Mouse (Mus musculus): ENCODE measurements around the gene Tbc1d30. TPM values are rescaled to one million over a fixed set of nuclear protein-coding genes. Genes with fewer than 3 reads are reported as not detected.

The Tbc1d30 gene
- 3.5 and 4.5 TPM in 2 replicates for polyA plus RNA-seq (2015; fragmentation: Nextera tagmentation; extraction: Ambion mirVana)

DNA sequence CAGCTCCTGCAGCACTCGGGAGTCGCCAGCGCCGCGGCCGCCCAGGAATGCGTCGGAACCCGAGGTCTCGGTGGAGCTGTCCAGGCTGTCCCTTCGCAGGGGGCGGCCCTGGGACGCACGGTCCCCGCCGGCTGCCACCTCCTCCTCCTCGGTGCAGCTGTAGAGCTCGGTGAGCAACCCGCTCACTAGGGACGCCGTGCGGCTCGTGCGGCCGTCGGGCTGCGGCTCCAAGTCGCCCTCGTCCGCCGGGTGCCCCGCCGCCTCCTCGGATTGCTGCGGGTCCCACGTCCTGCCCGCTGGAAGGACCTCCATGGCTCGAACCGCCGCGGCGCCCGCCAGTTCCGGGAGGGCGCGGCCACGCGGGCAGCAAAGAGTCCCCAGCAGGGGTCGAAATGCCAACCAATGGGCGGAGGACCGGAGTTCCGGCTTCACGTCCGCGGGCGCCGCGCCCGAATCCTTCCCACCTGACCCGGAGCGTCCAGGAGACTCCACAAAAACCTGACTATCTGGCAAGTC lies at the start of gene Tbc1d30:
Gene Tbc1d30, minus strand, starts transcription at position 213 of the 516 bp plus-strand sequence.
- peaks cover 7% of the 10 kb centered on the region for H3K27me3 ChIP-seq (replicated peaks)
- no peaks in the 10 kb centered on the region for H3K36me3 ChIP-seq
- peak within 1 kb of the TSS; percentile 65 for H3K9ac ChIP-seq
- H3K4me3 ChIP-seq (replicated peaks) = peak within 1 kb of the TSS; percentile 62
- H3K4me1 ChIP-seq (replicated peaks) = peaks cover 11% of the 10 kb centered on the region
- peak within 1 kb of the TSS; percentile 90 for H3K4me2 ChIP-seq (replicated peaks)
- ATAC-seq = peak; percentile 89
- under 1% methylated on average over 61 of the region's 61 CpGs for WGBS
- peak within 1 kb of the TSS; percentile 68 for H3K27ac ChIP-seq
- H3K9me3 ChIP-seq = no peaks in the 10 kb centered on the region

DNA sequence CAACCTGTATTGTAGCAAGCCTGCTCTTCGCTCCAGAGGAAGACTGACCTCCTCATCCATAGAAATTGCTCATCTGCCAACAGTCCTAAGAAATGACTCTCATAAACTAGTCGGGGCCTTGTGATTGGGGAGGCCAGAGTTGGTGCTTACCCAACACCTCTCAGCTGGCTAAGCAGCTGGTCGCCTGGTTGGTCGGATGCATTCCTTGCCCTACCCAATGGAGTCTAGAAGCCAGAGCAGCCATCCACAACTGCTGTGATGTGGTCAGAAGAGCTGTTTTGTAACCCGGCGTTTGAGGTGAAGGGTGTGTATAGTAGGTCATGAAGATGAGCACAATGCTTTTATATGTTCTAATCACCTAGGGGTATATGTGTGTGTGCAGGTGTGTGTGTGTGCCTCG lies 47.5 kb upstream of the Tbc1d30 start:
- Histone ChIP-seq H3K4me2 (replicated peaks) (no peak overlapping the region), H3K27me3 (replicated peaks) (no peaks in the 10 kb centered on the region), H3K27ac (no peak overlapping the region), H3K36me3 (no peaks in the 10 kb centered on the region), H3K9me3 (no peaks in the 10 kb centered on the region), H3K4me1 (replicated peaks) (0 out of 2 replicates have a peak, but pooled peaks cover 3% of the 10 kb centered on the region), H3K9ac (no peak overlapping the region), H3K4me3 (replicated peaks) (no peak overlapping the region)
- no peak for ATAC-seq
- 85% methylated on average over 7 of the region's 7 CpGs for WGBS

DNA sequence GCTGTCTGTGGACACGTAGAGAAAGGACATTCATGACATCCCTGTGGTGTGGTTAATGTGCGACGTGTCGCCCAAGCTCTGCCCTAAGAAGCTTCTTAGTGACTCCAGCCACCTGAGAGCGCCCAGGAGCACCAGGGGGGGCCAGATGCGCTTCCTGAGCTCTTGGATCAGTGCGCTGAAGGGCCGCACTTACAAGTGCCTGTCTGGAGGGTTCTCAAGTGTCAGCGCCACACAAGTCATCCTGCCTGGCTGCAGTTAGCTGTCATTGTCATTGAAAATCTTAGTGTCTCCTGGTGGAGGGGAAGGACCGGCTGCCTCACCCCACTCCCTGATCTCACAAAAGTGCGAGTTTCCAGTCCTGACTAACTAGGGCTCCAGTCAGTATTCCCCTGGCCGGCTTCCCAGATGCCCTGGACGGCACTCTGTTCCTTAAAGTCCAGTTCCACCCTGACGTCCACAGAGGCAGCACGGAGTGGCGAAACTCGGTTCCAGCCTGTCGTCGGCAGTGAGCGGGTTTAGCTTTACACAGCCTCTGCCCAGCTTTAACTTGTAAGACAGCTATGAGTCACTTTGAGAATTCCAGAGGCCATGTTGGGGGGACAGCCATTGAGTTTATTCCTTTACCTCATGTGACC lies 44.6 kb upstream of the Tbc1d30 start:
- Histone ChIP-seq H3K9me3 (no peaks in the 10 kb centered on the region), H3K4me3 (replicated peaks) (no peak overlapping the region), H3K27ac (no peak overlapping the region), H3K4me2 (replicated peaks) (no peak overlapping the region), H3K9ac (no peak overlapping the region), H3K4me1 (replicated peaks) (0 out of 2 replicates have a peak, but pooled peaks cover 3% of the 10 kb centered on the region), H3K36me3 (peaks cover 16% of the 10 kb centered on the region; the same call in 1 of the 2 replicates), H3K27me3 (replicated peaks) (no peaks in the 10 kb centered on the region)
- 83% methylated on average over 20 of the region's 20 CpGs for WGBS
- ATAC-seq = no peak

DNA sequence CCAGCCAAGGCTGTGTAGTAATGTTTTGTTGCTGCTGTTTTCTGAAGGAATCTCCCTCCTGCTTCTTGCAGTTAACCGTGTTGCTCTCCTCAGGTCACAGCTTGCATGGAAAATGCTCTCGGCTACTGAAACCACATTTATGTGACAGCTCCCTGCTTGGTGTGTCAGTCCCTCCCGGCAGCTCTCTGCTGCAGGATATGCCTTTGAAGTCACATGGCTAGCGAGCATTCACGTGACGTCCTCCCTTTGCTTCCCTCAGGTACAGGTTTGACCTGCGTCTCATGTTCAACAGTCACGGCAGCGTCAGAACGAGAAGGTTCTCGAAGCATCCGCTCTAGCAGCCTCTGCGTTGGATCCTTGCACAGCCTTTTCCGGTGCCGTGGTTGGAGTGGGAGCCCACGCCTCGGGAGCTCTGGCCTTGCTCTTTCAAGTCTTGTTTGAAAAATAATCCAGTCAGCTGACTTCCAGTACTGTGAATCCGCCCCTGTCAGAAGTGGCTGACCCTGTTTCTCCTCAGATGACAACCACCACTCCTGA lies 43.8 kb upstream of the Tbc1d30 start:
- Histone ChIP-seq H3K4me2 (replicated peaks) (no peak overlapping the region), H3K36me3 (peaks cover 16% of the 10 kb centered on the region; the same call in 1 of the 2 replicates), H3K4me1 (replicated peaks) (0 out of 2 replicates have a peak, but pooled peaks cover 3% of the 10 kb centered on the region), H3K9me3 (no peaks in the 10 kb centered on the region), H3K27me3 (replicated peaks) (no peaks in the 10 kb centered on the region), H3K9ac (no peak overlapping the region), H3K4me3 (replicated peaks) (no peak overlapping the region), H3K27ac (no peak overlapping the region)
- 72% methylated on average over 18 of the region's 18 CpGs for WGBS
- ATAC-seq = no peak

DNA sequence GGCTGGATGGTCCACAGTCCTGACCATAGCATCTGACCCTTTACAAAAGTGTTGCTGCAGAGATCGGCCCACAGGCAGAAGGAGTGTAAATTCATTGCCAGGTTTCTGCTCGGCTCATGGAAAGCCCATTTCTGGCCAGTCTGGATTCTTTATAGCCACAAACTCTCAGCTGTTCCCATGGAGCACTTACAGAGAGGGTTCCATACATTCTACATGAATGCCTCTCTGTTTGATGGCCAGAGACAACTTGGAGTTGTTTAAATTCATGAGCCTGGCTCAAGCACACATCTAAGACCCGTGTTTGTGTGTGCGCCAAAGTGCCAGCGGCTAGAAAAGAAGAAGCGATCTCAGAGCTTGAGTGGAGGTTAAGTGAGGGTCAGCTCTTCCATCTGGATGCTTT lies 43.2 kb upstream of the Tbc1d30 start:
- H3K4me1 ChIP-seq (replicated peaks) = 0 out of 2 replicates have a peak, but pooled peaks cover 3% of the 10 kb centered on the region
- no peak overlapping the region for H3K9ac ChIP-seq
- no peak for ATAC-seq
- no peaks in the 10 kb centered on the region for H3K9me3 ChIP-seq
- H3K36me3 ChIP-seq = peaks cover 16% of the 10 kb centered on the region; the same call in 1 of the 2 replicates
- H3K27me3 ChIP-seq (replicated peaks) = no peaks in the 10 kb centered on the region
- H3K4me2 ChIP-seq (replicated peaks) = no peak overlapping the region
- WGBS = 59% methylated on average over 6 of the region's 6 CpGs
- H3K27ac ChIP-seq = no peak overlapping the region
- no peak overlapping the region for H3K4me3 ChIP-seq (replicated peaks)

DNA sequence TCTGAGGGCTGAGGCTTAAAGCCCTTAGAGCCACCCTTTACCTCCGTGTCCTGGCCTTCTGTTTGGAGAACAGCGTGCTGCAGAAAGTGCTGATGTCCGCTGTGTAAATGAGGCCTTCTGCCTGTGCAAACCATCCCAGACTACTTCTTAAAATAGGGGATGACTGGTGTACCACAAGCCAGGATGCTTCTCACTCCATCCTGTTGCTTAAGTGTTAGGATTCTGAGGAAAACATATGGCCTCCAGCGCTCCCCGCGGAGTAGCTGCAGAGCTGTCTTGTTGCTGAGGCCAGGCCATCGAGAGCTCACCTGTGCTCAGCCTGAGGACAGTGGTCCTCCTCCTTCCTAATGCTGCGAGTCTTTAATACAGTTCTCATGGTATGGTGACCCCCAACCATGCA lies 40.8 kb upstream of the Tbc1d30 start:
- no peaks in the 10 kb centered on the region for H3K27me3 ChIP-seq (replicated peaks)
- H3K9ac ChIP-seq = no peak overlapping the region
- 0 out of 2 replicates have a peak, but pooled peaks cover 3% of the 10 kb centered on the region for H3K4me1 ChIP-seq (replicated peaks)
- H3K27ac ChIP-seq = no peak overlapping the region
- H3K9me3 ChIP-seq = no peaks in the 10 kb centered on the region
- H3K36me3 ChIP-seq = peaks cover 18% of the 10 kb centered on the region; the same call in 1 of the 2 replicates
- ATAC-seq = no peak
- 91% methylated on average over 8 of the region's 8 CpGs for WGBS
- no peak overlapping the region for H3K4me3 ChIP-seq (replicated peaks)
- H3K4me2 ChIP-seq (replicated peaks) = no peak overlapping the region

DNA sequence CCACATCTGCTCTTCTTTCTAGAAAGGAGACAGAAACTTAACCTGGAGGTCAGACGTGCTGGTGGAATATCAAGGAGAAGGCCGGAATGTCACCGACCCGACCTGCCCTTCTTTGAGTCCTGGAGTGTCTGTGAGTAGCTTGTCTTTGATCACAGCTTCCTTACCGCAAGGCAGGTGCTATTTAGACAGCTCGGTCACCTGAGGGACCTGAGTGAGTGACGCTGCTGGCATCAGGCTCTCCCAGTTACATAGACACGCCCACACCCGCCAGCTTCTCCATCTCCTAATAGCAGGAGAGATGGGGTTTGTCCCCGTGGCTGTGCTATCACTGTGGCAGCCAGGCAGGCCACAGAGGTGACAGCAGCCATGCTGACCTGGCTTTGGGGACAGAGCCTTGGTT lies 39.5 kb upstream of the Tbc1d30 start:
- Histone ChIP-seq H3K27me3 (replicated peaks) (no peaks in the 10 kb centered on the region), H3K27ac (no peak overlapping the region), H3K4me3 (replicated peaks) (no peak overlapping the region), H3K4me2 (replicated peaks) (no peak overlapping the region), H3K9ac (no peak overlapping the region), H3K4me1 (replicated peaks) (peaks cover 13% of the 10 kb centered on the region; the same call in 1 of the 2 replicates), H3K36me3 (peaks cover 18% of the 10 kb centered on the region; the same call in 1 of the 2 replicates), H3K9me3 (no peaks in the 10 kb centered on the region)
- 69% methylated on average over 10 of the region's 10 CpGs for WGBS
- ATAC-seq = no peak

DNA sequence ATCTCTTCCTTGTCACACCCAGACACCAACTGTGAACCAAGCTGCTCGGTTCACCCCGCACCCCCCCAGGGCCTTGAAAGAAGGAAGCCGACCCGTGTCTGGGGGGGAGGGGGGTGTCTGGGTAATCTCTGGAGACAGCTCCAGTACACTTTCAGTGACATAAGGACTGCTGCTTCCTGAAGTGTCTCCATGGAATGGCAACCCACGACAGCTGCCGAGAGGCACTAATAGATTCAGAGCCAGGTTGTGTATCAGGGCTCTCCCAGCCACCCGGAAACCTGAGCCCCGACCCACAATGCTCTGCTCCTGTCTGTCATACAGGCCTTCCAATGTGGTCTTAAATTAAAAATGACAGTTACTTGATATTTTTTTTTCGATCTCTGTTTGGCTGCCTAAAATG lies 35.3 kb upstream of the Tbc1d30 start:
- H3K4me1 ChIP-seq (replicated peaks) = peaks cover 17% of the 10 kb centered on the region
- H3K27ac ChIP-seq = peak overlapping the region; percentile 39; the same call in 1 of the 2 replicates
- H3K9ac ChIP-seq = no peak overlapping the region
- H3K9me3 ChIP-seq = no peaks in the 10 kb centered on the region
- no peak overlapping the region for H3K4me2 ChIP-seq (replicated peaks)
- no peaks in the 10 kb centered on the region for H3K27me3 ChIP-seq (replicated peaks)
- no peak overlapping the region for H3K4me3 ChIP-seq (replicated peaks)
- ATAC-seq = no peak
- WGBS = 42% methylated on average over 9 of the region's 9 CpGs
- peaks cover 26% of the 10 kb centered on the region for H3K36me3 ChIP-seq

DNA sequence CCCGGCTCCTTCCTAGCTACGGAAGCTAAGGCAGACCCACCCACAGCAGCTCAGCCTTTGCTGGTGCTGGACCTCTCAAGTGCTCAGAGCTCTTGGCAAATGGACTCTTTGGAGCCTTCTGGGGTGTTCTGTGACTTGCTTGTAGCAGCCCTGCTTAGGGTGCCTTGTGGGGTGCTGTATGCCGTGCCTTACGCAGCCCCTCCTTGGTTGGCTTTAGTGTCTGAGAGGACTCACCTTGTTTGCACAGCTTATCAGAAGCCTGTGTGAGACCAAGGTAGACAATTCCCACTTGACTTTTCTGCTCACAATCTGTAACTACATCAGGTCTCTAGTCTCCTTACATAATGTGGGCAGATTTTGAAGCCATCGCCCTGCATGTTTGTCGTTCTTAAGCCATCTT lies 34.6 kb upstream of the Tbc1d30 start:
- WGBS = 77% methylated on average over 6 of the region's 6 CpGs
- Histone ChIP-seq H3K27me3 (replicated peaks) (no peaks in the 10 kb centered on the region), H3K9ac (no peak overlapping the region), H3K27ac (0 out of 2 replicates have a peak overlapping the region, but pooled peaks have one; percentile 39), H3K9me3 (no peaks in the 10 kb centered on the region), H3K36me3 (peaks cover 29% of the 10 kb centered on the region), H3K4me1 (replicated peaks) (peaks cover 17% of the 10 kb centered on the region), H3K4me3 (replicated peaks) (no peak overlapping the region), H3K4me2 (replicated peaks) (no peak overlapping the region)
- ATAC-seq = peak; percentile 61

DNA sequence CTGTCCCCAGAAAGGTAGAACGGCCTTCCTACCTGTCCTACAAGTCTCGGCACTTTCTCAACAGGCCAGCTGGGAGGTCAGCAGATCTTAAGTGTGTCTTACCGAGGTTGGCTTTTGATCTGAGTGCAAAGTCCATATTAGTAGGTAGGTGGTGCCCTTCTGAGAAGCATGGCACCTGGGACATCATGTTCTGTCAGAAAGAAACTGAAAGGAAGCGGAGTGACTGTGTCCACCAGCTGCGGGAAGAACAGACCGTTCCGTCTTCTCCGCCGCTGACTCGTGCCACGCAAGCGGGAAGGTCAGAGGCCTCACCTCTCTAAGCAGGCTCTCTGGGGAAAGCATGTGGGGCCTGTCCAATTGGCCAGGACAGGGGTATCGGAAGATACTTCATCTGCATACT lies 33.6 kb upstream of the Tbc1d30 start:
- no peak overlapping the region for H3K27ac ChIP-seq
- WGBS = 76% methylated on average over 13 of the region's 13 CpGs
- peak; percentile 60 for ATAC-seq
- peaks cover 17% of the 10 kb centered on the region for H3K4me1 ChIP-seq (replicated peaks)
- no peak overlapping the region for H3K9ac ChIP-seq
- H3K9me3 ChIP-seq = no peaks in the 10 kb centered on the region
- peak overlapping the region; percentile 6; the same call in 1 of the 2 replicates for H3K4me2 ChIP-seq (replicated peaks)
- peaks cover 29% of the 10 kb centered on the region for H3K36me3 ChIP-seq
- H3K4me3 ChIP-seq (replicated peaks) = no peak overlapping the region
- H3K27me3 ChIP-seq (replicated peaks) = no peaks in the 10 kb centered on the region

DNA sequence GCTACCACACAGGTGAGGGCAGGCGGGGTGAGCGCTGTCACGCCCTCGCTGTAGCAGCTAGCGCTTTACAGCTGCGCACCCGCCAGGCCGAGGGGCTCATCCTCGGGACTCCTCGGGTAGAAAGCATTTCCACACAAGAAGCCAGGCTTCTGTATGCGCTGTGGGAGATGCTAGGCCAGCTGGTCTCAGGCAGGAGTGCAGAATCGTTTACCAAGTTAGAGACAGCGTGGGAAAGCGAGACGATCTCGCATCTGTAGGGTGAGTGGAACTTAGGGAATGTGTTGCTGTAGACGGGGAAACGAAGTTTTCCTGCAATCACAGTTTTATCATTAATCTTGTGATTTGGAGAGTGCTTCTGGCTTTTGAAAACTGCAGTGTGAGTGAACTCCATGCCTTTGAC lies 30.2 kb upstream of the Tbc1d30 start:
- Histone ChIP-seq H3K27me3 (replicated peaks) (no peaks in the 10 kb centered on the region), H3K36me3 (peaks cover 54% of the 10 kb centered on the region), H3K4me1 (replicated peaks) (peaks cover 18% of the 10 kb centered on the region), H3K4me2 (replicated peaks) (no peak overlapping the region), H3K4me3 (replicated peaks) (no peak overlapping the region), H3K9me3 (no peaks in the 10 kb centered on the region), H3K9ac (no peak overlapping the region), H3K27ac (no peak overlapping the region)
- no peak for ATAC-seq
- WGBS = 77% methylated on average over 18 of the region's 18 CpGs

DNA sequence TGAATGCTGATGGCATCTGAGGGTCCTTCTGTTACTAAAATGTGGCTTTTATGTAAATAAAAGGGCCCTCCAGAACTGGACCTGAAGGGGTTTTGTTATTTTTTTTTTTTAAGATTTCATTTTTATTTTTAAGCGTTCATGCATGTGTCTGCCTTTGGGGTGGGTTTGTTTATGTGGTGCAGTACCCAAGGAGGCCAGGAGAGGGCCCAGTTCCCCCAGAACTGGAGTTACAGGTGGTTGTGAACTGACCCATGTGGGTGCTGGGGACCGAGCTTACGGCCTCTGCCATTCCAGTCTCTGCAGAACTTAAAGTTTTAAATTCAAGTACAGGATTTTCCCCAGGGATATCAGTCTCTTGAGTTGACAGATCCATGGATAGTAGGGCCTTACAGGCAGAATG lies 28.3 kb upstream of the Tbc1d30 start:
- Histone ChIP-seq H3K9ac (no peak overlapping the region), H3K36me3 (peaks cover 50% of the 10 kb centered on the region), H3K27ac (no peak overlapping the region), H3K4me1 (replicated peaks) (peaks cover 4% of the 10 kb centered on the region; the same call in 1 of the 2 replicates), H3K4me2 (replicated peaks) (no peak overlapping the region), H3K27me3 (replicated peaks) (no peaks in the 10 kb centered on the region), H3K4me3 (replicated peaks) (no peak overlapping the region), H3K9me3 (no peaks in the 10 kb centered on the region)
- 97% methylated on average over 3 of the region's 3 CpGs for WGBS
- no peak for ATAC-seq
